Mouse (Mus musculus) neural tube, embryonic 13.5 days (tissue): Measurements from ENCODE around the gene 1700020L24Rik. TPM values are rescaled to one million over a fixed set of nuclear protein-coding genes. Genes with fewer than 3 reads are reported as not detected.

Source experiments
- ATAC-seq: fragments of 200-750 bp; cut with Nextera tagmentation; 2 replicates; pipeline ENCODE4 v1.8.0; 2017; ENCODE audit warnings: low read depth, mild to moderate bottlenecking, moderate TSS enrichment, moderate library complexity
- H3K27ac ChIP-seq: fragments of 300-500 bp; sonication (generic); replicated peaks from 2 replicates; pipeline ENCODE4 v1.5.1; 2015; ENCODE audit warnings: moderate library complexity, mild to moderate bottlenecking, inconsistent platforms
- H3K27me3 ChIP-seq: fragments of 300-500 bp; sonication (generic); 2 replicates; pipeline ENCODE4 v1.6.1; 2015; ENCODE audit warnings: mild to moderate bottlenecking, inconsistent platforms
- H3K36me3 ChIP-seq: fragments of 300-500 bp; sonication (generic); 2 replicates; pipeline ENCODE4 v1.6.1; 2015; ENCODE audit warnings: mild to moderate bottlenecking, inconsistent platforms
- H3K4me1 ChIP-seq: fragments of 300-500 bp; sonication (generic); replicated peaks from 2 replicates; pipeline ENCODE4 v1.6.1; 2015; ENCODE audit warnings: inconsistent platforms
- H3K4me2 ChIP-seq: fragments of 300-500 bp; sonication (generic); 2 replicates; pipeline ENCODE4 v1.6.1; 2015; ENCODE audit warnings: inconsistent platforms, mild to moderate bottlenecking, moderate library complexity
- H3K4me3 ChIP-seq: fragments of 300-500 bp; sonication (generic); 2 replicates; pipeline ENCODE4 v1.5.1; 2015; ENCODE audit warnings: mild to moderate bottlenecking, inconsistent platforms
- H3K9ac ChIP-seq: fragments of 300-500 bp; sonication (generic); 2 replicates; pipeline ENCODE4 v1.6.1; 2015; ENCODE audit warnings: moderate library complexity, mild to moderate bottlenecking, inconsistent platforms
- H3K9me3 ChIP-seq: fragments of 300-500 bp; sonication (generic); 2 replicates; pipeline ENCODE4 v1.6.1; 2016; ENCODE audit warnings: inconsistent platforms
- WGBS: fragments of 180-500 bp; shearing (Covaris S2); methylation state at CpG from one replicate; pipeline ENCODE4 v1.1.7; 2015; 5-methylcytosine and 5-hydroxymethylcytosine counted together
- polyA plus RNA-seq: library from polyadenylated mRNA; unstranded; fragments of >200 nt; fragmentation: Nextera tagmentation; extraction: Ambion mirVana; gene quantifications from 2 replicates; pipeline ENCODE4 v1.2.1, GENCODE M21; 2015

Gene 1700020L24Rik
- polyA plus RNA-seq, 1 experiment from 2014 or later: not detected

DNA sequence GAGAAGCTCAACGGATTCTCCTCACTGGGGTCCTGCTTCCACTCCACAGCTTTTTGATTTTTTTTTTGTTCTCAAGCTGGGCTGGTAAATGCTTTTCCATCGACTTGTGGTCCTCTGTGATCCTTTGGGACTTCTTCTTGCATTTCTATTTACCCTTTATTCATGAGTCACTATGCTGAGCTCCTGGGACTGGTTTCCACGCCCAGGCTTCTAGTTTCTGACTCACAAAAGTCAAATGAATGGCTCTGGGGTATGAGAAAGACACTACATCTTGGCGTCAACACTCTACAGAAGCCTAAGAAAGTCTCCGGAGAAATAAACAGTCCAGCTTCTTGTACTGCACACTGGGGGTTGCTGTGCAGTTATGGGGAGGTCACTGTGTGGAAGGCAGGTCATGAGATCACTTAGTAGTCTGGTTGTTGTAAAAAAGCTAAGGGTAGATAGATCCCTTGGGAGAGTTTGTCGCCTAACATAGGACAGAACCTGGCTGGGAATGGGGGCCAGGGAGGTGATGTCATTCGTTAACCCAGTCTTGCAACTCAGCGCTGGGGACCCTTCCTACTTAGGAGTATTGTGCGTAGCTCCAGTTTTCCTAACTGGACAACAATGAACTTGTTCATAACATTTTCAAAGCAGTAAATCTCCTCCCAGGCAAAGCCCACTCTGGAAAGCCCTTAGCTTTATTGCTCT is 20.6 kb downstream of the 1700020L24Rik start:
- Histone ChIP-seq H3K9me3 (no peaks in the 10 kb centered on the region), H3K9ac (no peak overlapping the region), H3K4me2 (no peak overlapping the region), H3K4me3 (no peak overlapping the region), H3K27me3 (peaks cover 28% of the 10 kb centered on the region), H3K27ac (peak overlapping the region; percentile 55), H3K36me3 (no peaks in the 10 kb centered on the region), H3K4me1 (peaks cover 25% of the 10 kb centered on the region)
- 55% methylated on average over 9 of the region's 9 CpGs for WGBS
- ATAC-seq: no peak

- H3K4me3 ChIP-seq: peak overlapping the region; percentile 57; the same call in 1 of the 2 replicates
- no peaks in the 10 kb centered on the region for H3K9me3 ChIP-seq
- peaks cover 33% of the 10 kb centered on the region for H3K4me1 ChIP-seq
- no peak for ATAC-seq
- no peaks in the 10 kb centered on the region for H3K36me3 ChIP-seq
- peak overlapping the region; percentile 17; the same call in 1 of the 2 replicates for H3K9ac ChIP-seq
- WGBS: 77% methylated on average over 10 of the region's 10 CpGs
- peaks cover 54% of the 10 kb centered on the region for H3K27me3 ChIP-seq
- H3K4me2 ChIP-seq: peak overlapping the region; percentile 97
- no peak overlapping the region for H3K27ac ChIP-seq
These were observed 24.1 kb downstream of the 1700020L24Rik start for GRCm38 (mm10) chr11:83461462-83462027.

DNA sequence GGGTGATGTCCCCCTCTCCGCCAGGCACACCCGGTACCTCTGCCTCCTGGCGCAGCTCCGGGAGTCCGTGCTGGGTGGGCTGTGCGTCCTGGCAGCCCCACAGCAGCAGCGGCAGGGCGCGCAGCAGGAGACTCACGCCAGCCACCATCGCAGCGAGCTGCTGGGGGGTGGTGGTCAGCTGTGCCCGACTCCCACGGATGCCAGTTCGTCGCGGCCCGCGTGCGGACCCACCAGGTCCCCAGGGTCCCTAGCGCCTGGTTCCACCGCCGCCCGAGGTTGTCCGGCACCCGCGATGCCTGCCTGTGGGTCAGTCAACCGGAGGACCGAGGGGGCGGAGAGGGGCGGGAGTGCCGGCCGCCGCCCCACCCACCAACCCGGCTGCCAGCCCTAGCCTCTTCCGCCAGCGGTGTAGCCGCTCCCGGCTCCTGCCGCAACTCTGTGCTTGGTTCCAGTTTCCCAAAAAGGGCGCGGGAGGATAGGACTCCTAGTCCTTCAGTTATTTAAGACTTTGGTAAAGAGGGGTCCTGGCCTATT is 25.3 kb downstream of the 1700020L24Rik start, which contains the start of gene Mmp28:
Gene Mmp28, minus strand, starts transcription at position 361 of the 534 bp plus-strand sequence.
- Histone ChIP-seq H3K4me3 (peak within 1 kb of the TSS; percentile 57), H3K27ac (no peak within 1 kb of the TSS), H3K4me1 (peaks cover 33% of the 10 kb centered on the region), H3K9me3 (no peaks in the 10 kb centered on the region), H3K9ac (peak within 1 kb of the TSS; percentile 78), H3K27me3 (peaks cover 55% of the 10 kb centered on the region), H3K36me3 (no peaks in the 10 kb centered on the region), H3K4me2 (peak within 1 kb of the TSS; percentile 97)
- WGBS: under 1% methylated on average over 33 of the region's 42 CpGs
- ATAC-seq: peak; percentile 48; the same call in 1 of the 2 replicates

DNA sequence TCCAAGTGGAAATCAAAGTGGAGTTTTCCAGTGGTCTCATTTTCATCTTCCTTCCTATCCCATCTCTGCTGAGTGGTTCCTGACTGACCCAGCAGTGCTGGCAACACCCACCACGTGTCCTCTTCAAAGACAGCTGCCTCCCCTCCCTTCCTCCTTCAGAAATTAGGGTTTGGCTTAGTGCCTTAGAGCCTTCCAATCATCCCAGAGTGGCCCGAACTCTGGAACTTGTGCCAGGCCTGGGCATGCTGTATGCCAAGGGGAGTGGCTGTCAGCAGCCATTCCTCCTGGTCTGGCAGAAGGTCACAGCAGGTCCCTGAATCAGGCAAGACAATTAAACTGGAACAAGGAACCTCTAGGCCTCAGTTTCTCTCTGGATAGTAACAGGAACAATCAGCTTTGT is 28.5 kb downstream of the 1700020L24Rik start:
- Histone ChIP-seq H3K36me3 (no peaks in the 10 kb centered on the region), H3K4me2 (no peak overlapping the region), H3K9ac (no peak overlapping the region), H3K27ac (peak overlapping the region; percentile 56), H3K4me3 (no peak overlapping the region), H3K27me3 (peaks cover 52% of the 10 kb centered on the region), H3K9me3 (no peaks in the 10 kb centered on the region), H3K4me1 (peaks cover 27% of the 10 kb centered on the region)
- WGBS: 27% methylated on average over 2 of the region's 2 CpGs
- no peak for ATAC-seq

GRCm38 (mm10) chr11:83467120-83467652 is 29.7 kb downstream of the 1700020L24Rik start:
- peak overlapping the region; percentile 56 for H3K27ac ChIP-seq
- no peak for ATAC-seq
- H3K4me2 ChIP-seq: no peak overlapping the region
- no peak overlapping the region for H3K9ac ChIP-seq
- H3K36me3 ChIP-seq: no peaks in the 10 kb centered on the region
- no peak overlapping the region for H3K4me3 ChIP-seq
- H3K9me3 ChIP-seq: no peaks in the 10 kb centered on the region
- 52% methylated on average over 11 of the region's 11 CpGs for WGBS
- peaks cover 31% of the 10 kb centered on the region for H3K4me1 ChIP-seq
- H3K27me3 ChIP-seq: peaks cover 43% of the 10 kb centered on the region

- WGBS: 94% methylated on average over 3 of the region's 3 CpGs
These were observed 31.3 kb downstream of the 1700020L24Rik start for GRCm38 (mm10) chr11:83468765-83469164.

GRCm38 (mm10) chr11:83471766-83472165 is 34.3 kb downstream of the 1700020L24Rik start:
- H3K27me3 ChIP-seq: 0 out of 2 replicates have a peak, but pooled peaks cover 8% of the 10 kb centered on the region
- WGBS: 88% methylated on average over 2 of the region's 2 CpGs
- H3K27ac ChIP-seq: no peak overlapping the region
- peak overlapping the region; percentile 88 for H3K4me2 ChIP-seq
- H3K9me3 ChIP-seq: no peaks in the 10 kb centered on the region
- no peak for ATAC-seq
- peak overlapping the region; percentile 95 for H3K4me3 ChIP-seq
- peaks cover 4% of the 10 kb centered on the region for H3K36me3 ChIP-seq
- no peak overlapping the region for H3K9ac ChIP-seq
- H3K4me1 ChIP-seq: peaks cover 34% of the 10 kb centered on the region

More at GRCm38 (mm10) chr11:83468765-83469164, 31.3 kb downstream of the 1700020L24Rik start:
- peaks cover 20% of the 10 kb centered on the region for H3K4me1 ChIP-seq
- no peak overlapping the region for H3K9ac ChIP-seq
- H3K4me3 ChIP-seq: no peak overlapping the region
- H3K27me3 ChIP-seq: peaks cover 28% of the 10 kb centered on the region
- H3K27ac ChIP-seq: no peak overlapping the region
- H3K36me3 ChIP-seq: no peaks in the 10 kb centered on the region
- H3K4me2 ChIP-seq: no peak overlapping the region
- ATAC-seq: no peak
- no peaks in the 10 kb centered on the region for H3K9me3 ChIP-seq

GRCm38 (mm10) chr11:83472324-83473234 is 35.1 kb downstream of the 1700020L24Rik start, which contains the start of gene Taf15:
TSS of gene Taf15 (plus strand) at chr11:83473086.
- peak within 1 kb of the TSS; percentile 99 for H3K27ac ChIP-seq
- peak within 1 kb of the TSS; percentile 88 for H3K4me2 ChIP-seq
- no peaks in the 10 kb centered on the region for H3K9me3 ChIP-seq
- ATAC-seq: peak; percentile 99
- peaks cover 27% of the 10 kb centered on the region for H3K4me1 ChIP-seq
- H3K36me3 ChIP-seq: peaks cover 7% of the 10 kb centered on the region
- 0 out of 2 replicates have a peak, but pooled peaks cover 8% of the 10 kb centered on the region for H3K27me3 ChIP-seq
- H3K4me3 ChIP-seq: peak within 1 kb of the TSS; percentile 95
- WGBS: under 1% methylated on average over 66 of the region's 66 CpGs
- H3K9ac ChIP-seq: peak within 1 kb of the TSS; percentile 92

DNA sequence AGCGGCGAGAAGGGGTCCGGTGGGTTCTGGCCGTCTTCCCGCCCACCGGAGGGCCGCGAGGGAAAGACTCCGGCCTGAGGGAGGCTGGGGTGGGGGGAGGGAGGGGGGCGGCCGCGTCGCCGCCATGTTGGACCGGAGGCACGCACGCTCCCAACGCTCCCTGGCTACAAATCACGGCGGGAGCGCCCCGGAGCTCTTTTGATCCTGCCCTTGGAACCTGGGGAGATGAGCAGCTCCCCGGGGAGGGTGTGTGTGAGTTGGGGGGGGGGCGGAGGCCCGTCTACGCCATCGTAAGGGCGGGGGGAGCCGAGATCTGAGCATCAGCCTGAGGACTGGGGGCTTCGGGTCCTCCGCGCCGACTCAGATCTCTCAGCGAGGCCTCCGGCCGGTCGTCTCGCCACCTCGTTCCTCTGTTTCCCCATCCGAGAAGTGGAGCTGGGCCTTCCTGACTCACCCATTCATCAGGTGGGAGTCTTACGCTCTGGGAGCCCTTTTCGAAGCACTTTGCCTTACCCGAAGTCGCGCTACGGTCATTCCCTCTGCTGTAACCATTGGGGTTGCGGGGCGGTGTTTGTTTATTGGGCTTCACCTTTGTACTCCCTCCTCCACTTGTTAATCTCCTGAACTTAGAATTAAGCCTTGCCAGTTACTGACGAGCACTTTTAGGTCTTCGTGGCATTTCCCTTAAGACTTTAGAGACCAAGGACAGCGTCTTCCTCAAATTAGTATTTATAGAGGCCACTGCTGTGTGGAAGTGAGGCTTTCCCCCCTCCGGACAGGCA is 35.9 kb downstream of the 1700020L24Rik start:
- Histone ChIP-seq H3K27ac (peak overlapping the region; percentile 99), H3K36me3 (peaks cover 11% of the 10 kb centered on the region), H3K27me3 (0 out of 2 replicates have a peak, but pooled peaks cover 8% of the 10 kb centered on the region), H3K9me3 (no peaks in the 10 kb centered on the region), H3K9ac (peak overlapping the region; percentile 92), H3K4me3 (peak overlapping the region; percentile 95), H3K4me1 (peaks cover 27% of the 10 kb centered on the region), H3K4me2 (peak overlapping the region; percentile 88)
- under 1% methylated on average over 49 of the region's 52 CpGs for WGBS
- ATAC-seq: peak; percentile 85
